Mouse (Mus musculus) lung, embryonic 15.5 days (tissue): Measurements from ENCODE around the gene Klhl21. TPM values are rescaled to one million over a fixed set of nuclear protein-coding genes. Genes with fewer than 3 reads are reported as not detected.

Source experiments
- ATAC-seq: fragments of 200-750 bp; cut with Nextera tagmentation; 2 replicates; pipeline ENCODE4 v1.8.0; 2017; ENCODE audit warnings: moderate number of reproducible peaks, borderline replicate concordance; ENCODE audit not compliant: low FRiP score, low TSS enrichment; ENCODE audit errors: extremely low read depth
- H3K27ac ChIP-seq: fragments of 300-500 bp; sonication (generic); 2 replicates; pipeline ENCODE4 v1.5.1; 2015; ENCODE audit warnings: moderate library complexity, mild to moderate bottlenecking, inconsistent platforms
- H3K27me3 ChIP-seq: fragments of 300-500 bp; sonication (generic); 2 replicates; pipeline ENCODE4 v1.6.1; 2015; ENCODE audit warnings: inconsistent platforms
- H3K36me3 ChIP-seq: fragments of 300-500 bp; sonication (generic); 2 replicates; pipeline ENCODE4 v1.6.1; 2015; ENCODE audit warnings: inconsistent platforms
- H3K4me1 ChIP-seq: fragments of 300-500 bp; sonication (generic); 2 replicates; pipeline ENCODE4 v1.6.1; 2015; ENCODE audit warnings: inconsistent platforms
- H3K4me2 ChIP-seq: fragments of 300-500 bp; sonication (generic); 2 replicates; pipeline ENCODE4 v1.6.1; 2015; ENCODE audit warnings: inconsistent platforms, mild to moderate bottlenecking, moderate library complexity
- H3K4me3 ChIP-seq: fragments of 300-500 bp; sonication (generic); 2 replicates; pipeline ENCODE4 v1.5.1; 2015; ENCODE audit warnings: mild to moderate bottlenecking, inconsistent platforms
- H3K9ac ChIP-seq: fragments of 300-500 bp; sonication (generic); 2 replicates; pipeline ENCODE4 v1.6.1; 2015; ENCODE audit warnings: inconsistent platforms
- H3K9me3 ChIP-seq: fragments of 300-500 bp; sonication (generic); 2 replicates; pipeline ENCODE4 v1.6.1; 2016; ENCODE audit warnings: inconsistent platforms
- WGBS: fragments of 180-500 bp; shearing (Covaris S2); methylation state at CpG from one replicate; pipeline ENCODE4 v1.1.7; 2015; 5-methylcytosine and 5-hydroxymethylcytosine counted together
- polyA plus RNA-seq: library from polyadenylated mRNA; unstranded; fragments of >200 nt; fragmentation: Nextera tagmentation; extraction: Ambion mirVana; gene quantifications from 2 replicates; pipeline ENCODE4 v1.2.1, GENCODE M21; 2015

The Klhl21 gene
- polyA plus RNA-seq, 1 experiment from 2014 or later, result 16.1 TPM

DNA sequence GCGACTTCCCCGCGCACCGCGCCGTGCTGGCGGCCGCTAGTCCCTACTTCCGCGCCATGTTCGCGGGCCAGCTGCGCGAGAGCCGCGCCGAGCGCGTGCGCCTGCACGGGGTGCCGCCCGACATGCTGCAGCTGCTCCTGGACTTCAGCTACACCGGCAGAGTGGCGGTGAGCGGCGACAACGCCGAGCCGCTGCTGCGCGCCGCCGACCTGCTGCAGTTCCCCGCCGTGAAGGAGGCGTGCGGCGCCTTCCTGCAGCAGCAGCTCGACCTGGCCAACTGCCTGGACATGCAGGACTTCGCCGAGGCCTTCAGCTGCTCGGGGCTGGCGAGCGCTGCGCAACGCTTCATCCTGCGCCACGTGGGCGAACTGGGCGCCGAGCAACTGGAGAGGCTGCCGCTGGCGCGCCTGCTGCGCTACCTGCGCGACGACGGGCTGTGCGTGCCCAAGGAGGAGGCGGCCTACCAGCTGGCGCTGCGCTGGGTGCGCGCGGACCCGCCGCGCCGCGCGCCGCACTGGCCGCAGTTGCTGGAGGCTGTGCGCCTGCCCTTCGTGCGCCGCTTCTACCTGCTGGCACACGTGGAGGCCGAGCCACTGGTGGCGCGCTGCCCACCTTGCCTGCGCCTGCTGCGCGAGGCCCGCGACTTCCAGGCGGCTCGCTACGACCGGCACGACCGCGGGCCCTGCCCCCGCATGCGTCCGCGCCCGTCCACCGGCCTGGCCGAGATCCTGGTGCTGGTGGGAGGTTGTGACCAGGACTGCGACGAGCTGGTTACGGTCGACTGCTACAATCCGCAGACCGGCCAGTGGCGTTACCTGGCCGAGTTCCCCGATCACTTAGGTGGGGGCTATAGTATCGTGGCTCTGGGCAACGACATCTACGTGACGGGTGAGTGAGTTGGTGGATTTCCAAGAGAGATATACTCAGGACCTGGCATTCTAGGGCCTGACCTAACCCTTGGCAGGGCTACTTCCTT lies 761 bp downstream of the Klhl21 start:
- Histone ChIP-seq H3K4me2 (peak overlapping the region; percentile 99), H3K4me3 (peak overlapping the region; percentile 61), H3K27ac (peak overlapping the region; percentile 95), H3K4me1 (peaks cover 51% of the 10 kb centered on the region), H3K9me3 (no peaks in the 10 kb centered on the region), H3K9ac (peak overlapping the region; percentile 54), H3K36me3 (peaks cover 18% of the 10 kb centered on the region), H3K27me3 (no peaks in the 10 kb centered on the region)
- WGBS, result 1% methylated on average over 111 of the region's 115 CpGs
- ATAC-seq, result peak; percentile 82

DNA sequence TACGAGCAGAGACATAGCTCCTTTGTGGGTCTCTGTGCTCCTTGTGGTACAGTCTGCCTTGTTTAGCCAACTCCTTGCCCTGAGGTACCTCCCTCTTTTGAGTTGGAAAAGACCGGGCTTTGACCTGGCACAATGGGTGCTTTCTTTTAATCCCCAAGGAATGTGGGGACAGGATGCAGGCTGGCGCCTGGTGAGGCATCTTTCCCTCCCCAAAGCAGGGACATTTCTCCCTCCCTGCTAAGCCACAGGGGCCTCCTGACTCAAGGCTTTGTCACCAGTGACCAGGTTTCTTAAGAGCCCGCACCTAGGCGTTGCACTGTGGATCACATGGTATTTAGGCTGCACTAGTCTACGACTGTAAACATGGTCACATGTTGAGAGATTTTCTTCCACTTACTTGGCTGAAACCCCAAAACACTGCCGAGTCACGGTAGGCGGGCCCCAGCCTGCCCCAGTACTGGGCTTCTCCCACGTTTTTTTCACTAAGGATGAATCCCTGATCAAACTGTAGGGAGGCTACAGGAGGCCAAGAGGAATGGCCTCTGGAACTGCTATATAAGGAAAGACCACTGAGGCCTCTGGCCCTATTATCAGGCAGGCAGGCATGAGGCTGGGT lies 1.6 kb downstream of the Klhl21 start:
- H3K9ac ChIP-seq, result peak overlapping the region; percentile 54
- under 1% methylated on average over 10 of the region's 10 CpGs for WGBS
- no peaks in the 10 kb centered on the region for H3K27me3 ChIP-seq
- H3K4me2 ChIP-seq, result peak overlapping the region; percentile 99
- H3K4me3 ChIP-seq, result peak overlapping the region; percentile 61
- peak; percentile 17; the same call in 1 of the 2 replicates for ATAC-seq
- H3K4me1 ChIP-seq, result peaks cover 51% of the 10 kb centered on the region
- peaks cover 26% of the 10 kb centered on the region for H3K36me3 ChIP-seq
- no peaks in the 10 kb centered on the region for H3K9me3 ChIP-seq
- peak overlapping the region; percentile 95 for H3K27ac ChIP-seq

DNA sequence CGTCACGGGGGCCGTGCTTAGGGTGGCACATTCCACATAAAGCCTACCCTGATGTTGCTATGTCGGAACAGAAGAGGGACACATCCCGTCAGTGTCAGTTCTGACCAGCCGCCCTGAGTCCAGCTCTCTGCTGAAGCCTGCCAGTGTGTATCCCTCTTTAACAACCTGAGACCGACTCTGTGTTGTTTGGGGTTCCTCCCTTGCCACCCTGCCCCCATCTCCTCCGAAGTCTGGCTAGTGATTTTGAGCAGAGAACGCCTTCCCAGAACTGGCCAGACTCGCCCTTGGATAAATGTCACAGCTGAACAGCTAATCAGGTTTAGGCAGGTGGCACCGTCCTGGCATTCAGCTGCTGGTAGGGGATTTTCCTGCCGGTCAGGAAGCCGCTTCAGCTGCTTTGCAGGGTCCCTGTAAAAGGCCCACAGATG lies 2.1 kb downstream of the Klhl21 start:
- Histone ChIP-seq H3K27me3 (no peaks in the 10 kb centered on the region), H3K4me2 (peak overlapping the region; percentile 99), H3K9ac (peak overlapping the region; percentile 54), H3K36me3 (peaks cover 31% of the 10 kb centered on the region), H3K4me3 (peak overlapping the region; percentile 61), H3K4me1 (peaks cover 51% of the 10 kb centered on the region), H3K9me3 (no peaks in the 10 kb centered on the region), H3K27ac (peak overlapping the region; percentile 95)
- 9% methylated on average over 13 of the region's 13 CpGs for WGBS
- ATAC-seq, result no peak

DNA sequence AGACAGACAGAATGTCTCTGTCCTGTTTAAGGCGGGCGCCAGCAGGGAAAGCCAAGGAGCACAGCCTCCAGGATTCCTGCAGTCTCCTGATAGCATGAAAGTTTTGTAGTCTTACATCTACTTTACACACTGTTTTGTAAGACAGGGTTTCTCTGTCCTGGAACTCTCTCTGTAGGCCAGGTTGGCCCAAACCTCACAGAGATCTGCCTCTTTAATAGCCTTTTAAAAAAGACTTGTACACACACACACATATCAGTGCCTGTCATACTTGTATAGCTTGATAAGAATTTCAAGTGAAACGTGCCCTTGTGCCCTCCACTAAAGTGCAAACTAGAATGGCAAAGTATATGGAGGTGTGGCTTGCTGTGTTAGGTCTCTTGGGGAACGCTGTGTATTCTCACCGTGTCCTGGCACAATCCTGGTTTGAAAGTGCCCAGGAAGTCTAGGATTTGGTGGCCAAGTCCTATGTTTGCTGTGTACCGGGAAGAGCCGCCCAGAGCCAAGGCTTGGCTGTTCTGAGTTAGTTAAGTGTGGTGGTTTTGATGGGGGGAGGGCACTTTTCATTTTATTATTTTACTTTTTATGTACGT lies 2.7 kb downstream of the Klhl21 start:
- H3K4me1 ChIP-seq, result peaks cover 51% of the 10 kb centered on the region
- peaks cover 36% of the 10 kb centered on the region for H3K36me3 ChIP-seq
- ATAC-seq, result no peak
- no peaks in the 10 kb centered on the region for H3K9me3 ChIP-seq
- H3K4me2 ChIP-seq, result peak overlapping the region; percentile 99
- H3K9ac ChIP-seq, result peak overlapping the region; percentile 54; the same call in 1 of the 2 replicates
- no peaks in the 10 kb centered on the region for H3K27me3 ChIP-seq
- peak overlapping the region; percentile 61 for H3K4me3 ChIP-seq
- peak overlapping the region; percentile 95 for H3K27ac ChIP-seq
- WGBS, result 57% methylated on average over 8 of the region's 8 CpGs

DNA sequence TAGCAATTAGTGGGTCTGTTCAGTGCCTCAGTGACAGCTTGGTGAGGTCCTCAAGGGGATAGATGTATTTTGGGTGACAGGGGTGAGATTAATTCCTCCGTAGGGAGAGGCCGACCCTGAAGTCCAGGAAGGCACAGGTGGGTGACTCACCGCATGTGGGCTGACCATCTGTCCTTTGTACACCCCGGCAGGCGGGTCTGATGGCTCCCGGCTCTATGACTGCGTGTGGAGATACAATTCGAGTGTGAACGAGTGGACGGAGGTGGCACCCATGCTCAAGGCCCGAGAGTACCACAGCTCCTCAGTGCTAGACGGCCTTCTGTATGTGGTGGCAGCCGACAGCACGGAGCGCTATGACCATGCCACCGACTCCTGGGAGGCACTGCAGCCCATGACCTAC lies 3.5 kb downstream of the Klhl21 start:
- Histone ChIP-seq H3K27me3 (no peaks in the 10 kb centered on the region), H3K4me2 (no peak overlapping the region), H3K4me1 (peaks cover 43% of the 10 kb centered on the region), H3K27ac (no peak overlapping the region), H3K9me3 (no peaks in the 10 kb centered on the region), H3K36me3 (peaks cover 40% of the 10 kb centered on the region), H3K9ac (no peak overlapping the region), H3K4me3 (no peak overlapping the region)
- no peak for ATAC-seq
- WGBS, result 93% methylated on average over 16 of the region's 16 CpGs

DNA sequence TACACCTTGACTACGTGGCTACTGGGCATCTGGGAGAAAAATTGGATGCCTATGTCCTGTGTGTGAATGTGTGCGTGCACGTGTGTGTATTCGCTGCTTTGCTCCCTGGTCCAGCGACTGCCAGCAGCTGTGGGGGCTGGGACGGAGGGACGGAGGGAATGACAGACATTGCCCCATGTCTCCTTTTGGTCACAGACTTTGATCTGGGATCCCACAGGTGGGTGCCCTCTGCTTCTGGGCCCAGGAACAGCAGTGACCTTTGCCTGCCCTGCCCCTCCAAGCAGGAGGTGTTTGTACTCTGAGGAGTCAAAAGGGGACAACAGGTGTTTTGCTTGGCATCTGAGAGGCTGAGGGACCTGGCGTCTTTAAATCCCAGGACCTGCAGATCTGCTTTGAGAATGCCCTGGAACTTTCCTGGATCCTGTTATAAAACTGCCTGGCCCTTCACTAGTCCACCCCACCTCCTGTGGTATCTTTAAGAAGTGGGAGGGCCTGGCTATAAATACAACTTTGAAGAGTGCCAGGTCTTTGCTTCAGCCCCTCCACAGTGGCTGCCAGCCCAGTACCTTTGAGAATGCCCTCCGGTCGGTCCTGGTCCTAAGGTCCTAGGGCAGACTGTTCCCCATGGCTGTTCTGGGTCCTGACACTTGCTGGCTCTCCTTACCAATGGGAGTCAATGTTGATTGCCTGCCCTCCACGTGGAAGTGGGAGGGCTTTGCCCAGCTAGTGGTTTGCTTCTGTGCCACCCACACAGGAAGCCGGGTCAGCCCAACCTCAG lies 4.6 kb downstream of the Klhl21 start:
- H3K27ac ChIP-seq, result no peak overlapping the region
- H3K4me3 ChIP-seq, result no peak overlapping the region
- peaks cover 32% of the 10 kb centered on the region for H3K4me1 ChIP-seq
- no peak overlapping the region for H3K9ac ChIP-seq
- H3K9me3 ChIP-seq, result no peaks in the 10 kb centered on the region
- no peak overlapping the region for H3K4me2 ChIP-seq
- no peak for ATAC-seq
- WGBS, result 82% methylated on average over 12 of the region's 12 CpGs
- no peaks in the 10 kb centered on the region for H3K27me3 ChIP-seq
- peaks cover 46% of the 10 kb centered on the region for H3K36me3 ChIP-seq

DNA sequence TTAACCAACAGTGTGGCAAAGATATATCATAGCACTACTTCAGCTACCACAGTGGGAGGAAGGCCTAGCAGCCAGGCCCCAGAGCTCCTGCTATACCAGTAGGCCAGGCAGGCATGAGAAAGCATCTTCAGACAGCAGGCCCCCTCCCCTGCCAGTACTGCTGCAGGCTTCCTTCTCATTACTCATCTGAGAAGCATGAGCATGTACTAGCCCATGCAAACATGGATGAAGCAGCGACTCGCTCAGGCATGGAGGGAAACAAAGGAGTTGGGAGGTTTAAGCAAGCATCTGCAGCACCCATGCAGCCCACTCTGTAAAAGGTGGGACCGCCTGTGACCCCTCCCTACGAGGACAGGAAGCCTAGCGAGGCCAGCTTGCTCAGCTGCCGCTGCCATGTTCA lies 10.5 kb downstream of the Klhl21 start:
- Histone ChIP-seq H3K4me3 (no peak overlapping the region), H3K9me3 (no peaks in the 10 kb centered on the region), H3K4me1 (peaks cover 5% of the 10 kb centered on the region; the same call in 1 of the 2 replicates), H3K9ac (no peak overlapping the region), H3K4me2 (no peak overlapping the region), H3K27ac (no peak overlapping the region), H3K36me3 (peaks cover 83% of the 10 kb centered on the region), H3K27me3 (no peaks in the 10 kb centered on the region)
- ATAC-seq, result no peak
- 76% methylated on average over 6 of the region's 6 CpGs for WGBS

DNA sequence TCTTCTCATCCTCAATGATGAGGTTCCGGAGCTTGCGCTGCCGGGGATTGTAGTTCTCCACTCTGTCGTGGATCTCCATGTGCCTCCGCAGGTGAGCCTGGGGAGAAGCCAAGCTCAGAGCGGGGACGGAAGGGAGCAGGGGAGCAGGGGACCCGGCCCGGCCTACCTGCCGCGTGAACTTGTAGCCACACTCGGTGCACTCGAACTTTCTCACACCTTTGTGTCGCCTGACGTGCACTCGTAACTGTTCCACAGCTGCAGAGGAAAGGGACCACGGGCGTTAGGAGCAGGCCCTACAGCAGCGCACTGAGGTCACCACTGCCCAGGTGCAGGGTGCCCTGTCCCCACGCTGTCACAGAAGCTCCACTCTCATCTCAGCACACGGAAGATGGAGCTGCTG lies 11.4 kb downstream of the Klhl21 start:
- Histone ChIP-seq H3K4me1 (peaks cover 14% of the 10 kb centered on the region), H3K9me3 (no peaks in the 10 kb centered on the region), H3K36me3 (peaks cover 77% of the 10 kb centered on the region), H3K4me3 (no peak overlapping the region), H3K27ac (no peak overlapping the region), H3K27me3 (no peaks in the 10 kb centered on the region), H3K9ac (no peak overlapping the region), H3K4me2 (no peak overlapping the region)
- ATAC-seq, result no peak
- WGBS, result 91% methylated on average over 21 of the region's 21 CpGs

DNA sequence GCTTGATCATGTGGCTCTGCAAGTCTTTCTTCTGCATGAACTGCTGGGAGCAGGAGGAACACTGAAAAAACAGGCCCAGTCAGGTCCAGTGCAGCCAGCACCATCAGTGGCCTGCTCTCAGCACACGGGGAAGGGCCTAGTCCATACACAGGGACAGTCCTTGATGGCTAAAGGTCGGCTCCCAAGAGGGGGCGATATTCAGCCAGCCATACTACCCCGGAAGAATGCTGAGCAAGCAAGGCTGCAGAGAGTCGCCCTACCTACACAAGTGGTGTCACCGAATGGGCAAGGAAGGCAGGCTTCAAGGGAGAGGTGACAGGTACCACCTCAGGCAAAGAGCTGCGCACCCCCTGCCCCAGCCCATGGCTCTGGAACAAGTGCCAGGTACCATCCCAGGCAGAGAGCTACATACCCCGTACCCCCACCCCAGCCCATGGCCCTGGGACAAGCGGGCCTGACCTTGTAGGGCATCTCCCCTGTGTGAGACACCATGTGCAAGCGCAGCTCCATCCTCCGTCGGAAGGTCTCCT lies 13.0 kb downstream of the Klhl21 start:
- no peak for ATAC-seq
- Histone ChIP-seq H3K9me3 (no peaks in the 10 kb centered on the region), H3K4me3 (no peak overlapping the region), H3K27me3 (no peaks in the 10 kb centered on the region), H3K27ac (peak overlapping the region; percentile 24; the same call in 1 of the 2 replicates), H3K4me1 (peaks cover 30% of the 10 kb centered on the region), H3K9ac (no peak overlapping the region), H3K36me3 (peaks cover 61% of the 10 kb centered on the region), H3K4me2 (no peak overlapping the region)
- 71% methylated on average over 12 of the region's 12 CpGs for WGBS

DNA sequence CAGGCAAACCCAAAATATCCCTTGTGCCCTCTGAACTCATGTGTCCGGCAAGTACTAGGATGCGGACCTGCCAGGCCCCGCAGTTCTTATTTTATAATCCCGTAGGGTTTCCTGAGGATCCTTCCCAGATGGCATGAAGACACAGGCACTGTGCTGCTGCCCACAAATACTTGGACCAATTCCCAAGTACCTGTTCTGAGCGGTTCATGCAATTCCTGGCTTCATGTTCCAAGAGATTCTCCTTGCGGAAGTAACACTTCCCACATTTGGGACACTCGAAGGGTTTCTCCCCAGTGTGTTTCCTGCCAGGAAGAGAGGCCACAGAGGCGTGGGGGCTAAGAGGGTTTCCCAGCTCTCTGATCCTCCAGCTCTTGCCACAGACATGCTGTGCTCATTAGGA lies 13.9 kb downstream of the Klhl21 start:
- no peak for ATAC-seq
- Histone ChIP-seq H3K36me3 (peaks cover 59% of the 10 kb centered on the region), H3K4me3 (no peak overlapping the region), H3K4me1 (peaks cover 33% of the 10 kb centered on the region), H3K27ac (no peak overlapping the region), H3K9ac (no peak overlapping the region), H3K4me2 (no peak overlapping the region), H3K27me3 (no peaks in the 10 kb centered on the region), H3K9me3 (no peaks in the 10 kb centered on the region)
- WGBS, result 84% methylated on average over 8 of the region's 8 CpGs

DNA sequence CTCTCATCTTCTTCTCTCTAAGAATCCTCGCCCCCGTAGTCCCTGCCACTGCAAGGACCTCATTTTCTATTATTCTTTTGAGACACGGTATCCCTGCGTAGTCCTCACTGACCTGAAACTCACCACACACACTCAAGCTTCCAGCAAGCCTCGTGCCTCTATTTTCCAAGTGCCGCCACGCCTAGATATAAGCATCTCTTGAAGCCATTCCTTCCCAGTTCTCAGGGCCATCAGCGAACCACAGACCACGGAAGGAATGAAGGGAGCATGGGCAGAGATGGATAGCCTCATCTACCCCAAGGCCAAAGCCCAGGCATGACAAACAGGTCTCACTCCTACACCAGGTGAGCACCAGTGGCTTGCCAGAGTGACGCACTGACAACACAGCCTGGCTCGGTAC lies 15.9 kb downstream of the Klhl21 start:
- H3K27me3 ChIP-seq, result no peaks in the 10 kb centered on the region
- 83% methylated on average over 11 of the region's 11 CpGs for WGBS
- peaks cover 45% of the 10 kb centered on the region for H3K36me3 ChIP-seq
- no peak for ATAC-seq
- no peak overlapping the region for H3K9ac ChIP-seq
- no peak overlapping the region for H3K27ac ChIP-seq
- no peaks in the 10 kb centered on the region for H3K9me3 ChIP-seq
- peaks cover 45% of the 10 kb centered on the region for H3K4me1 ChIP-seq
- H3K4me3 ChIP-seq, result no peak overlapping the region
- no peak overlapping the region for H3K4me2 ChIP-seq
